Mouse (Mus musculus) right cerebral cortex, adult 2 months (tissue): ENCODE measurements around the gene Olfr1504.
"Not testable (repeated sequence)": the region's sequence is repeated elsewhere in the genome, so short reads cannot be mapped to it uniquely, and the experiment has no call there.

Experiments used
- DNase-seq, 2 experiments: peaks; one replicate each; pipeline ENCODE4 v3.0.0; 2021 to 2022; ENCODE audit warnings: low spot score in 2 of 2

Olfr1504 gene

GRCm38 (mm10) chr19:13897828-13898227 is at the start of gene Olfr1504:
Gene Olfr1504 (minus strand): TSS chr19:13897928.
- DNase-seq, result no peak

GRCm38 (mm10) chr19:13913230-13913629 is 15.5 kb upstream of the Olfr1504 start, which contains the start of gene Olfr1505:
Gene Olfr1505 (plus strand): TSS chr19:13913530.
- DNase-seq, result no peak

- no peak for DNase-seq
Measured at GRCm38 (mm10) chr19:13861495-13861894, 36.2 kb downstream of the Olfr1504 start, which contains the start of gene Olfr1502. Gene Olfr1502 (plus strand): TSS chr19:13861795.

- not testable (repeated sequence) for DNase-seq
Measured at GRCm38 (mm10) chr19:13850592-13850991, 47.1 kb downstream of the Olfr1504 start, which contains the start of gene Olfr1501. Gene Olfr1501 (minus strand): TSS chr19:13850692.
